Mouse (Mus musculus): ENCODE data around the gene 4930558C23Rik.
"Not testable (repeated sequence)": the region's sequence is repeated elsewhere in the genome, so short reads cannot be mapped to it uniquely, and the experiment has no call there.

Gene 4930558C23Rik

GRCm38 (mm10) chr3:95373208-95373607 is 29.4 kb downstream of the 4930558C23Rik start:
- DNase-seq (ENCODE audit: low spot score in 2 of 2), result no peak

DNA sequence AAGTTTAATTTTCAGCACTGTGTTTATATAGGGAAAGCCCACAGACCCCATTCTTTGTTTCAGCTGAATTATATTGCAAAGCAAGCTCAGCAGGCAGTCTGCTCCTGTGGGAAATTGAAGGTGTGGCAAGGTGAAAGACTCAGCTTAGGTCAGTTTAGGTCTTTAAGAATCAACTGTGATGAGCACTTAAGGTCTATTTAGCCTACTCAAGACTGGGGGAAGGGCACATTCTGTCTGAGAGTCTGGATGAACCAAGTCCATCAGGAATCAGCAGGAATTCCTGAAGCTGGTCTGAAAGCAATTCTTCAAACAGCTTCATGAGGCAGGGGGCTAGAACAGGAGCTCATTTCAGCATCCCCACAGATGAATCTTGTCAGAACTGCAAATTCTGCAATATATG is 32.5 kb downstream of the 4930558C23Rik start:
- DNase-seq (ENCODE audit: low spot score in 2 of 2), result no peak

GRCm38 (mm10) chr3:95360276-95360675 is 42.4 kb downstream of the 4930558C23Rik start:
- DNase-seq (ENCODE audit: low spot score in 2 of 2), result not testable (repeated sequence)

DNA sequence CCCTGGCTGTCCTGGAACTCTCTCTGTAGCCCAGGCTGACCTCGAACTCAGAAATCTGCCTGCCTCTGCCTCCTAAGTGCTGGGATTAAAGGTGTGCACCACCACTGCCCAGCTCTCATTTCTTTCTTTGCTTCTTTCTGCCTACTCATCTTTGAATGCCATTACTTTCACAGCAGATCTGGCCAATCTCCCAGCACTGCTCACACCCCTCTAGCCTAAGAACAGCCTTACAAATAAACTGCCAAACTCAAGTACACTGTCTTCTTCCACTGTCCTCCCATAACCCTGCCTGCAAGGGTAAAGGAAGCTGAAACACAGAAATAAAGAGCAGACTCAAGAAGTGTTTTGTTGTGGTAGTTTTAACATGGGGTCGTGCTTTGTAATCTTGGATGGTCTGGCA is 44.9 kb downstream of the 4930558C23Rik start:
- DNase-seq (ENCODE audit: low spot score in 2 of 2), result no peak

- peak; percentile 84 to 89 for DNase-seq (ENCODE audit: low spot score in 2 of 2)
Measured at GRCm38 (mm10) chr3:95356701-95357449, 45.8 kb downstream of the 4930558C23Rik start, which contains the start of gene Setdb1. TSS of gene Setdb1 (minus strand) at chr3:95357202.

DNA sequence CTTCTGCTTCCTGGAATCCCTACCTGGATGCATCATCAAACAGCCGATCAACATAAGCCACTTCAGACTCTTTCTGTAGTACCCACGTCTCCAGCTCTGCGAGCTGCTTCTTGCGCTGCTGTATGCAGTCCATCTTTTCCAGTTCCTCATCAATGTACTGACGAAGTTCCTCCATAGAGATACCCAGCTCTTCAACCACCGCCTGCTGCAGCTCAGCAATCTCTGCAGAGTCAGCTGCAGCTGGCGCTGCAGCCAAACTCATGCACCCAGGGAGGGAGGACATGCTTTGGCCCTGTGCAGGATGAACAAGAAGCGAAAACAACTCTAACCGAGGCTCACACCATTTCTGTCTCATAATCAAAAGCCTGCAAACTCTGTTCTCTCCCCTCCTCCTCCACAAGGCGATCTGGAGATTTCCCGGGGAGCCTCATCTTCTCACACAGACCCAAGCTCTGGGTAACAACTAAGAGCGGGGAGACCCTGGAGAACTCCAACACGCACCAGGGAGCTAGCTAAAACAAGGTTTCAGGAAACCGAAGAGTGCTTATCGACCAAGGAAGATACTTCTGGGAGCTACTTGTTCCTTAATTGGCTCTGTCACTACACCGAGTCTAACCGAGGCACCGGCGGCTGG is 46.6 kb downstream of the 4930558C23Rik start:
- peak in 1 of 2 experiments; percentile 13 for DNase-seq (ENCODE audit: low spot score in 2 of 2)

DNA sequence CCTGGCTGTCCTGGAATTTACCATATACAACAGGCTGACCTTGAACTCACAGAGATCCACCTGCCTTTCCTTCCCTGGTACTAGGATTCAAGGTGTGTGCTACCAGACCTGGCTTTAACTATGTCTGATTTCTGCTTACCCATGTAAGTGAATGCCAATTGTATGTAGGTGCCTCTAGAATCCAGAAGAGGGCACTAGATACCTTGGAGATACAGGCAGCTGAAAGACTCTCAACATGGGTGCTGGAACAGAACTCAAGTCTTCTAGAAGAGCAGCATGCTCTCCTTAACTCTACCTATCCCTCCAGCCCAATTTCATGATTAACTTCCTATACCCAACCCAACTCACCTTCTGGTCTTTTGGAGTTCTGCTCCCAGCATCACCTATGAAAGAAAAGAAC is 53.1 kb downstream of the 4930558C23Rik start:
- no peak for DNase-seq (ENCODE audit: low spot score in 2 of 2)

- not testable (repeated sequence) for DNase-seq (ENCODE audit: low spot score in 2 of 2)
Measured at GRCm38 (mm10) chr3:95348343-95348742, 54.3 kb downstream of the 4930558C23Rik start.

GRCm38 (mm10) chr3:95346454-95346853 is 56.2 kb downstream of the 4930558C23Rik start:
- DNase-seq (ENCODE audit: low spot score in 2 of 2), result no peak

GRCm38 (mm10) chr3:95343356-95344000 is 59.2 kb downstream of the 4930558C23Rik start:
- not testable (repeated sequence) for DNase-seq (ENCODE audit: low spot score in 2 of 2)

DNA sequence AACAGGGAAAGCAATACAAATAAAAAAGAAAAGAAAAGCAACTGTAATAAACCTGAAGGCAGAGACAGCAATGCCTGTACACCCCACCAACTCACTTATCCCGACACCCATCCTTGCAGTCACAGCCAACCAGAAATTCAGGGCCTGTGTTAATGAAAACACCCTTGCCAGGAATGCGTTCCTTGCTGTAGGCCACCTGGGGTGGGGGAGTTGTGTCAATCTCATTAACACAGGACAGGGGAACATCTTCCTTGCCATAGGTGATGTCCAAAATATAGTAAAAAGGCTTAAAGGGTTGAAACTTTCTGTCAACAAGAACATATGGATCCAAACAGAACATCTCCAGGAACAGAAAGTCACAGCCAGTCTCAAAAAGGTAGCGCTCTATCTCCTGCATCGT is 64.4 kb downstream of the 4930558C23Rik start:
- DNase-seq (ENCODE audit: low spot score in 2 of 2), result no peak

DNA sequence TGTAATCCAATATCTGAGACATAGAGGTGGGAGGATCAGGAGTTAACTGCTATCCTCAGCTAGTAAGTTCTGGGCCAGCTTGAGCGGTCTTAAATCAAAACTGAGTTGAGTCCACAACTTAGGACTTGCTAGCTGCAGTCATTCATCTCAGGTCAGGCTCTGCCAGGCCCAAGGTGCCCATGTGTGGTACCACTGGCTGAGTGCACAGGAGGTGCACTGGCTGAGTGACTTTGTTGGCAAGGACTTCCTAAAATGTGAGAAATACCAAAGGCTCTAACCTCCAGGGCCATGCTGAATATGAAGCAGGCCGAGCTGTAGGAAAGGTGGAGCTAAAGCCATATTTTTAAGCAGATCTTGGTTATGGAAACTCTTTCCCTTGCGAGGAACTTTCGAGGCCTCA is 65.3 kb downstream of the 4930558C23Rik start:
- DNase-seq (ENCODE audit: low spot score in 2 of 2), result no peak

Measured in frontal cortex, postnatal 14 days (tissue).